Mouse (Mus musculus): ENCODE results near the gene Sec14l5.

DNA sequence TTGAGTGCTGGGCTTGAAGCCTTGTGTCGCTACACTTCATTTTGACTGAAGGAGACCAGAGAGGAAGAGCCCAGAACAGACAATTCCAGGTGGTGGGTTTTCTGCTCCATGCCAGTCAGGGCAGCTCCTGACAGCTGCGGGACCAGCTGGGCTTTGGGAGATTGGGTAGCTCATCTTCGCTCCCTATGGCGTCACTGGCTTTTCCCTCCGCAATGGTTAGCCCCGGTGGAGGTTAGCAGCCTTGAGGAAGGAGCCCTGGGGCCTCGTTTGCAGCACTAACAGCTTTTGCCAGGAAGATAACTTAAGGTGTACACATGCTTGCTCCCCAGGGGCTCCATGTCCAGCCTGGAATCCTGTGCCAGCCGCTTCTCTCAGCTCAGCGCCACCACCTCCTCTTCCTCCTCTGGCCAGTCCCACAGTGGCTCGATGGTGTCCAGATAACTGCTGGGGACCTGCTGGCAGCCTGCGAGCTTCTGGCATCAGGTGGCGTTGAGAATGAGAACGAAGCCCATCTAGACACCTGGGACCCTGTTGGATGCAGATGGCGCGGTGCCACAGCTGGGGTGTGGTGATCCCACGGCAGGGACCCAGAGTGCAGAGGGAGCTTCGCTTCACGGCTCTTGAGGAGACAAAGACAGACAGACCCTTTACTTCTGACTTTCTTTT lies 36.5 kb downstream of the Sec14l5 start:
- TF ChIP-seq CTCF (IDR thresholded peaks at IDR 0.05; ENCODE audit: control insufficient read depth, insufficient read depth, insufficient replicate concordance, low read depth, low read length) (no peak), POLR2A (IDR thresholded peaks at IDR 0.05; ENCODE audit: control insufficient read depth, low read depth, low read length) (no peak)
